Mouse (Mus musculus): ENCODE results near the gene Gm28374. TPM values are rescaled to one million over a fixed set of nuclear protein-coding genes. Genes with fewer than 3 reads are reported as not detected.

Gm28374 gene
- total and polyA plus RNA-seq, 2 experiments: 0.20 to 0.46 TPM

- Histone ChIP-seq H3K27me3 (ENCODE audit: control insufficient read depth, insufficient read depth, low read length) (no peaks in the 10 kb centered on the region), H3K79me2 (ENCODE audit: control insufficient read depth, insufficient read depth, low read length) (peaks cover 5% of the 10 kb centered on the region; the same call in 1 of the 2 replicates), H3K4me1 (ENCODE audit: control insufficient read depth, insufficient read depth, low read length) (peaks cover 4% of the 10 kb centered on the region), H3K27ac (replicated peaks; ENCODE audit: insufficient read depth, low read depth, low read length) (no peak within 1 kb of the TSS; the same call in 1 of the 2 replicates), H3K36me3 (ENCODE audit: control insufficient read depth, insufficient read depth, low read length) (peaks cover 2% of the 10 kb centered on the region; the same call in 1 of the 2 replicates), H3K4me3 (ENCODE audit: insufficient read depth, low read depth, low read length) (peak within 1 kb of the TSS; percentile 84), H3K9ac (ENCODE audit: low read depth, low read length) (peak within 1 kb of the TSS; percentile 74)
- no peak for TF ChIP-seq CTCF (IDR thresholded peaks at IDR 0.05; ENCODE audit: low read depth, low read length)
- TF ChIP-seq POLR2A (IDR thresholded peaks at IDR 0.05; ENCODE audit: extremely low read depth, insufficient read depth, low read length): peak; percentile 20; the same call in 1 of the 2 replicates
- WGBS: 1% methylated on average over 58 of the region's 58 CpGs
- peak; percentile 91 for DNase-seq (ENCODE audit: extremely low read depth, low read depth, low spot score)
Measured at GRCm38 (mm10) chr19:6084478-6085248, 2.6 kb upstream of the Gm28374 start, which contains the start of the genes Zfpl1 and Cdca5. Gene Zfpl1 (minus strand): TSS chr19:6084956. Gene Cdca5 (plus strand): TSS chr19:6084983.

- H3K27me3 ChIP-seq (ENCODE audit: control insufficient read depth, insufficient read depth, low read length): no peaks in the 10 kb centered on the region
- TF ChIP-seq CTCF (IDR thresholded peaks at IDR 0.05; ENCODE audit: low read depth, low read length): no peak
- TF ChIP-seq POLR2A (IDR thresholded peaks at IDR 0.05; ENCODE audit: extremely low read depth, insufficient read depth, low read length): no peak
- WGBS: 90% methylated on average over 12 of the region's 12 CpGs
- DNase-seq (ENCODE audit: extremely low read depth, low read depth, low spot score): no peak
- H3K4me3 ChIP-seq (ENCODE audit: insufficient read depth, low read depth, low read length): no peak within 1 kb of the TSS
- H3K36me3 ChIP-seq (ENCODE audit: control insufficient read depth, insufficient read depth, low read length): peaks cover 2% of the 10 kb centered on the region; the same call in 1 of the 2 replicates
- peaks cover 9% of the 10 kb centered on the region for H3K4me1 ChIP-seq (ENCODE audit: control insufficient read depth, insufficient read depth, low read length)
- peaks cover 11% of the 10 kb centered on the region; the same call in 1 of the 2 replicates for H3K79me2 ChIP-seq (ENCODE audit: control insufficient read depth, insufficient read depth, low read length)
- H3K9ac ChIP-seq (ENCODE audit: low read depth, low read length): no peak within 1 kb of the TSS
- no peak within 1 kb of the TSS for H3K27ac ChIP-seq (replicated peaks; ENCODE audit: insufficient read depth, low read depth, low read length)
Measured at GRCm38 (mm10) chr19:6079983-6080480, 2.0 kb downstream of the Gm28374 start, which contains the start of gene Tmem262. Gene Tmem262 (plus strand): TSS chr19:6080033.

DNA sequence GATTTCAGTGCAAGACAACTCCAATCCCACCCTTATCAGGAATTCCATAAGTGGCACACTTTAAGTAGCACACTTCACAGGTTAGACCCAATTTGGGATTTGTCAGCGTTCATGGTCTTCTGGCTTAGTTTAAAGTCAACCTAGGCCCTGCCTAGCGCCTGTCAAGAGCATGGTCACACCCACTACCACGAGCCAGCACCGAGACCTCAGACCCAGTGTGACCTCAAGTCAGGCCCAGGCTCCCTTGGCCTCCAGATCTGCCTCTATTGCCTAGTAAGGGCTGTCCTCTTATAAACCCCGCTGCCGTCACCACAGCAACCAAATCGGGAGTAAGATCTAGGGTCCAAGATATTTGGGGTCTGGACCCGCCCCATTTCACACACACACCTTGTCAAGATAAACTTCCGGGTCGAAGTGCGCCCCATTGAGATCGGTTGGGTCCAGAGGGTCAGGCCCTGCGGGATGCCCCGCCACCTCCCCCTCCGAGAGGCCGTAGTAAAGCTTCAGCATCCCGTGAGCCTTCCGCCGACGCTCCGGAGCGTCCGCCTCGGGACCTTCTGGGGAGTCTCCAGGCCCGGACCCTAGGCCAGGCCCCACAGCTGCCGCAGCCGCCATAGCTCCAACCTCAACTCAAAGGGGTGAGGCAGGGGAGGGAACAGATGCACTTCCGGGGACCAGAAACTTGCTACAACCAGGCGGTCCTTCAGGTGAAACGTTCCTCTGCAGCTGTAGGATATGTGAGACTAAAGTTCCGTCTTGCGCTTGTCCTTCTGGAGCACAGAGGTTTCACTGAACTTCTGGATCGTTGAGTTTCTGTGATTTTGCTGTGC is 5.3 kb downstream of the Gm28374 start, which contains the start of gene Vps51:
Gene Vps51, minus strand, starts transcription at position 668 of the 830 bp plus-strand sequence.
- Histone ChIP-seq H3K79me2 (ENCODE audit: control insufficient read depth, insufficient read depth, low read length) (peaks cover 6% of the 10 kb centered on the region; the same call in 1 of the 2 replicates), H3K9ac (ENCODE audit: low read depth, low read length) (peak within 1 kb of the TSS; percentile 79), H3K27ac (replicated peaks; ENCODE audit: insufficient read depth, low read depth, low read length) (peak within 1 kb of the TSS; percentile 84), H3K27me3 (ENCODE audit: control insufficient read depth, insufficient read depth, low read length) (no peaks in the 10 kb centered on the region), H3K36me3 (ENCODE audit: control insufficient read depth, insufficient read depth, low read length) (no peaks in the 10 kb centered on the region; the same call in 1 of the 2 replicates), H3K4me3 (ENCODE audit: insufficient read depth, low read depth, low read length) (peak within 1 kb of the TSS; percentile 81), H3K4me1 (ENCODE audit: control insufficient read depth, insufficient read depth, low read length) (peaks cover 5% of the 10 kb centered on the region)
- TF ChIP-seq POLR2A (IDR thresholded peaks at IDR 0.05; ENCODE audit: extremely low read depth, insufficient read depth, low read length) (no peak), CTCF (IDR thresholded peaks at IDR 0.05; ENCODE audit: low read depth, low read length) (no peak)
- DNase-seq (ENCODE audit: extremely low read depth, low read depth, low spot score): peak; percentile 92
- WGBS: under 1% methylated on average over 33 of the region's 33 CpGs

GRCm38 (mm10) chr19:6073889-6074288 is 8.2 kb downstream of the Gm28374 start:
- 90% methylated on average over 5 of the region's 5 CpGs for WGBS
- no peaks in the 10 kb centered on the region for H3K27me3 ChIP-seq (ENCODE audit: control insufficient read depth, insufficient read depth, low read length)
- peaks cover 5% of the 10 kb centered on the region for H3K4me1 ChIP-seq (ENCODE audit: control insufficient read depth, insufficient read depth, low read length)
- TF ChIP-seq POLR2A (IDR thresholded peaks at IDR 0.05; ENCODE audit: extremely low read depth, insufficient read depth, low read length) (no peak), CTCF (IDR thresholded peaks at IDR 0.05; ENCODE audit: low read depth, low read length) (no peak)
- peaks cover 6% of the 10 kb centered on the region; the same call in 1 of the 2 replicates for H3K79me2 ChIP-seq (ENCODE audit: control insufficient read depth, insufficient read depth, low read length)
- no peak overlapping the region for H3K4me3 ChIP-seq (ENCODE audit: insufficient read depth, low read depth, low read length)
- H3K27ac ChIP-seq (replicated peaks; ENCODE audit: insufficient read depth, low read depth, low read length): no peak overlapping the region
- DNase-seq (ENCODE audit: extremely low read depth, low read depth, low spot score): no peak
- no peaks in the 10 kb centered on the region; the same call in 1 of the 2 replicates for H3K36me3 ChIP-seq (ENCODE audit: control insufficient read depth, insufficient read depth, low read length)
- no peak overlapping the region for H3K9ac ChIP-seq (ENCODE audit: low read depth, low read length)

DNA sequence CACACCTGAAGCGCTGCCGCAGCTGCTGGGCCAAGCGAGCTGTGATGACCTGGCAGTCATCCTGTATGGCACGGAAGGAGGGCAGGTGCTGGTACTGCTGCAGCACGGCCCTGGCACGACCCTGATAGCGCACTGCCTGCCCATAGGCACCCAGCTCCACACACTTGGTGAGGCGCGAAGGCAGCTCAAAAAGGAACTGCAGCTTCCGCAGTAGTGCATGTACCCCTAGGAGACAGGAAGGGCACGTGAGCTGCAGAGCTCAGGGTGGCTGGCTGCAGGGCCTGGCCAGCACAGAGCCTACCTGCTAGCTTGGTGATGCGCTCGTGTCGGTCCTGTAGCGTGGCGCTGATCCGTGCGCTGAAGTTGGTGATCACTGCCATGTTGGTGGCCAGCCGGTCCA is 10.8 kb downstream of the Gm28374 start:
- Histone ChIP-seq H3K36me3 (ENCODE audit: control insufficient read depth, insufficient read depth, low read length) (no peaks in the 10 kb centered on the region; the same call in 1 of the 2 replicates), H3K79me2 (ENCODE audit: control insufficient read depth, insufficient read depth, low read length) (peaks cover 7% of the 10 kb centered on the region; the same call in 1 of the 2 replicates), H3K4me3 (ENCODE audit: insufficient read depth, low read depth, low read length) (no peak overlapping the region), H3K27me3 (ENCODE audit: control insufficient read depth, insufficient read depth, low read length) (no peaks in the 10 kb centered on the region), H3K4me1 (ENCODE audit: control insufficient read depth, insufficient read depth, low read length) (peaks cover 10% of the 10 kb centered on the region), H3K9ac (ENCODE audit: low read depth, low read length) (no peak overlapping the region), H3K27ac (replicated peaks; ENCODE audit: insufficient read depth, low read depth, low read length) (no peak overlapping the region)
- WGBS: 96% methylated on average over 19 of the region's 19 CpGs
- no peak for TF ChIP-seq POLR2A (IDR thresholded peaks at IDR 0.05; ENCODE audit: extremely low read depth, insufficient read depth, low read length)
- TF ChIP-seq CTCF (IDR thresholded peaks at IDR 0.05; ENCODE audit: low read depth, low read length): no peak
- no peak for DNase-seq (ENCODE audit: extremely low read depth, low read depth, low spot score)
